Mouse (Mus musculus): ENCODE measurements around the gene Tfam.

Tfam gene

DNA sequence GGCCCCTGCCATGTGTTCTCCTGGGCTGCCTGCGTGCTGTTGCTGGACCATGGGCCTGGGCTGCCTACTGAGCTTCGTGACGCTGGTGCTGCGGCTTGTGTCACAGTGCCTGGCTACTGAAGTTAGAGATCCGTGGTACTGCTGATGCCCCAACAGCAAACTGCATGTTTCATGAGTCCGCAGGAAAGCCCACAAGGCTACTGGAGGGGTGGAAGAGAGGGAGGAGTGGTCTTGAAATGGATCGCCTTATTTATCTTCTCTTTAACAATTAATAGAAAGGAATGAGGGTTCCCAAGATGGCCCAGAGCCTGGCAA lies at the start of gene Tfam:
Tfam (minus strand) TSS at position 41 of the 315 bp plus-strand sequence.
- no peak for DNase-seq (ENCODE audit: low read depth, low spot score)

DNA sequence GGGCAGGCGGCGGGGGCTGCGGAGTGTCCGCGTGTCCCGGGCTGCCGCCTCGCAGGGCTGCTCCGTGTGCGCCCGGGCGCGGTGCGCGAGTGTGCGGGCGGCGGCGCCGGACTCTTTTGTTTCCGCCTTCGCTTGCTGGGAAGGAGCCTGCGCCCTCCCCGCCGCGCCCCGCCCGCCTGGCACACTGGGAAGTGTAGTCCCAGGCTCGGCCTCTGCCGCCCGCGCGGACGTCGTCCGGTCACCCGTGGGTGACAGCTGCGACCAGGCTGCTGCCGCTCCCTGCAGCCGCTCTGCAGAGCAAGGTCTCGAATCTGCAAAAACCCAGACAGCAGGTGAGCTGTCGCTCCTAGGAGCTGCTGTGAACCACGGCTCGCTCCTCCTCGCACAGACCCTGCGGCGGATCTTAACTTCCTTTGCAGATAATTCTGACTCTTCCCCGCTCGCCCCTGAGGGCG lies 47.1 kb upstream of the Tfam start, which contains the start of gene Ube2d1:
Ube2d1 (minus strand) TSS at position 137 of the 455 bp plus-strand sequence.
- peak; percentile 66 for DNase-seq (ENCODE audit: low read depth, low spot score)

DNA sequence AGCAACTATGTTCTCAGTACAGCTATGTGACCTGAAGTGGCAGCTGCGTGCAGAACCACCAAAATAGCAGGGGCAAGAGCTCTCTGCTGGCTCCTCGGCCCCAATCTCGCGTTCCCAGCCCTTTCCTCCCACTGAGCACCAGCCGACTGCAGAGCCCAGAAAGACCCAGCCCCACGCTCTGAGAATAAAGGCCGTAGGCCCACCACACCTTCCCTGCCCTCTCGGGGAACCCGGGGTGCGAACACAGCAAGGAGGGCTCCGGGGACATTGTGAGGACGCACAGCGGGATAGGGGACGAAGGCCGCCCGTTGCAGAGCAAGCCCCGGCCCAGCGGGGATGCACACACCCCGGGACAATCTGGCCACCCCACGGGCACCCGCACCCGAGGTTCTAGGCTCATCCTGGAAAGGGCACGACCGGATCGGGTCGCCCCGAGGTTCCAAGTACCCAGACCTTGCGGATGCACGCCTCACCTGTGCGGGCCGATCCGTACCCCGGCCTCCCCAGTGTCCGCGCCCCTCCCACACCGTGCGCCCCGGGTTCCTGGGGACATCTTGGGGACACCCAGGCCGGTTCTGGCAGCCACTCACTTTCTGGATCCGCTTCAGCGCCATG lies 46.5 kb upstream of the Tfam start:
- DNase-seq (ENCODE audit: low read depth, low spot score) = peak; percentile 46

DNA sequence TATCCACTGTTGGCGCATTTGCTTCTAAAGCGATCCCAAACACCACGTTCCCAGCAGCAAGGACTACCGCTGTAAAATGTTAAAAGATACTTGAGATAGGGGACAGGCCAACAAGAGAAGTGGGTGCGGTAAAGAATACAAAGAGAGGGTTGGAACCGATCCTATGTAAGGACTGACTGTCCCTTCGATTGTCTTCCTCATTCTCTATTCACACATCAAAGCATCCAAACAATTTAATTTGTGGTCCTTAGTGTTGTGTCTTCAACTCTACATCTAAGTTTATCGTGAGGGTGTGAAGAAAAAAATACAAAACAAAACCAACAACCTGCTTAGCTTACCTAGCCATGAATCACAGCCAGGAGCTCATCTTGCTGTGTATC lies 46.0 kb upstream of the Tfam start:
- no peak for DNase-seq (ENCODE audit: low read depth, low spot score)

- DNase-seq (ENCODE audit: low read depth, low spot score) = no peak
Measured at GRCm38 (mm10) chr10:71273008-71273739, 35.1 kb upstream of the Tfam start.

GRCm38 (mm10) chr10:71267973-71268372 lies 29.9 kb upstream of the Tfam start:
- no peak for DNase-seq (ENCODE audit: low read depth, low spot score)

DNA sequence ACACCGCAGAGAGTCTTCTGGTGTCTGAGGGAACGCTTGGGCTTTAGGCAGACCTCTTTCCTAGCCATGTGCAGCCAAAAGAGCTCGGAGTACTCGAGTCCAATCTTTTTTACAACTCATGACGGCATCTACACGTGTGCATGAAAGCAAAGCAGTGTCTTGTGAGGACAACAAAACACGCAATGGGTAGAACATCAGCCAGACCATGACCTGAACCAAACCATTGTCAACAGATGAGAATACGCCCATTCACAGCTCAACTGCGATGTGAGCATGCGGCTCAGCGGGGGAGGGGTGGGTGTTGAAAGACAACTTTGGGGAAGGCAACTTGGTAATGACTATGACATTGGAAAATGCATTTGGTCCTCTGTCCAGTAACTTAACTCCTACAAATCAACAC lies 29.4 kb upstream of the Tfam start:
- DNase-seq (ENCODE audit: low read depth, low spot score) = no peak

GRCm38 (mm10) chr10:71265067-71265466 lies 27.0 kb upstream of the Tfam start:
- DNase-seq (ENCODE audit: low read depth, low spot score) = no peak

GRCm38 (mm10) chr10:71261637-71262036 lies 23.6 kb upstream of the Tfam start:
- DNase-seq (ENCODE audit: low read depth, low spot score) = no peak

DNA sequence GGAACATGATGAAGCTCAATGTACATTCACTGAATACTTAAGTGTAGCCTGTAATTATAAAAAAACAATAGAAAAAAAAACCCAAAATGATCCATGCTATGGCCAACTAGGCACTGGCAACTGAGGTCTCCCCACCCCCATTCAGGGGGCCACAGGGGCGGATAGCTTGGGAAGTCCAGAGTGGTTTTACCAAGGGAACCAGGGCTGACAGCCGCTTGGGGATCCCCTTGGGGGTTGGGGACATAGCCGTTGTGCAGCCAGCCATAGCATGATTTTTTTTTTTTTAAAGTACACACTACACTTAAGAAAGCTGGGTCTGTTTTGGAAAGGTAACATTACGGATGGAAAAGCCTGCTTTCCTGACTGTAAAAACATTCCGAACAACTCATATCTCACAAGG lies 20.9 kb upstream of the Tfam start:
- DNase-seq (ENCODE audit: low read depth, low spot score) = no peak

DNA sequence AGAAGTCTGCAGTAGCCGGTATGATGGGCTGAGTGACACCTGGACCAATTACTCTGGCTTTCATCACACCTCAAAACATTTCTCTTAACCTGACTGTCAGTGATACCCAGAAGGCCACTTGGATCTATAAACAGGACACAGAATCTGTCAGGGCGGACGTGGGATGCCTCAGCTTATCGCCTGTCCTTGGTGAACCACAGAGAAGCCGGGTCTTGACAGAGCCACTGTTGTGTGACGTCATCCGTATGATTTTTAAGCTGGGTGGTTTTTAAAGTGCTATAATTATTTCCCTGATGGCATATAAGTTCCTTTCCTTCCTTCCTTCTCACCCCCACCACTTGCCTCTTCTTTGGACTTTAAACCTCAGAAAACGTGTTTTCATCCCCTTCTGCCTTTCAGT lies 20.4 kb upstream of the Tfam start:
- DNase-seq (ENCODE audit: low read depth, low spot score) = no peak

GRCm38 (mm10) chr10:71253147-71253546 lies 15.1 kb upstream of the Tfam start:
- DNase-seq (ENCODE audit: low read depth, low spot score) = no peak

GRCm38 (mm10) chr10:71252421-71252820 lies 14.3 kb upstream of the Tfam start:
- no peak for DNase-seq (ENCODE audit: low read depth, low spot score)

DNA sequence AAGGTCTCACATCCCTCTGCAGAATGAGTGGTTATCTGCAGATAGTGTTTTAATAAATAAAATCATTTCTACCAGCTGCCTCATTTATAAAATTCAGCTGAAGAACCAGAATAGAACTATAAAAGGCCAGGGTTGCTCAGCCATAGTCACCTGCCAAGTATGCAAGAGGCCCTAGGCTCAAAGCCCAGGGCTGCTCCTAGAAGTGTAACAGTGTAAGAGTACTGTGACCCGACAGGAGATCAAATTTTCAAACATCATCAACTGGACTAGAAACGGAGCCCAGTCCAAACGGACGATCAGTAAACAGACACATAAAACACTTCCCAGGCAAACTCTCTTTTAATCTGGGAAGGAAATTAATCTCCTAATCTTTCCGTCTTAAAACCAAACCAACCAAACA lies 13.8 kb upstream of the Tfam start:
- no peak for DNase-seq (ENCODE audit: low read depth, low spot score)

GRCm38 (mm10) chr10:71251256-71251655 lies 13.2 kb upstream of the Tfam start:
- no peak for DNase-seq (ENCODE audit: low read depth, low spot score)

DNA sequence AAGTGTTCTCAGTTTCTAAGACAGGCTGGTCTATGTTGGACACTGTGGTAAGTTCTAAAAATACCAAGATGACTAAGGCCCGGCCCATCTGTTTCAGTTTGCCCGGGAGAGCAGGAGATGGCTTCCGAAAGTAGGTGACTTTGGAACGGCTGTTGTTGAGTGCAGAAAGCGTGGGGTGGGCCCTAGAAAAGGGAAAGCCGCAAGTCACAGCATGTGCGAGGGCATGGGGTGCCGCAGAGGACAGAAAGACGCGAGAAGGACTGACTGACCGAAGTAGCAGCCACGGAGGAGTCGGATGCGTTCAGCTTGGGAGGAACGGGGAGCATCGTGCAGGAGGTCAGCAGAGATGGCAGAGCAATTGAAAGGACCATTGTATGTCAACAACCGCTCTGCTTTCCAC lies 12.4 kb upstream of the Tfam start:
- no peak for DNase-seq (ENCODE audit: low read depth, low spot score)

GRCm38 (mm10) chr10:71249086-71249880 lies 11.2 kb upstream of the Tfam start:
- no peak for DNase-seq (ENCODE audit: low read depth, low spot score)

- no peak for DNase-seq (ENCODE audit: low read depth, low spot score)
Measured at GRCm38 (mm10) chr10:71246956-71247355, 8.9 kb upstream of the Tfam start.

- no peak for DNase-seq (ENCODE audit: low read depth, low spot score)
Measured at GRCm38 (mm10) chr10:71239479-71240120, 1.5 kb upstream of the Tfam start.

DNA sequence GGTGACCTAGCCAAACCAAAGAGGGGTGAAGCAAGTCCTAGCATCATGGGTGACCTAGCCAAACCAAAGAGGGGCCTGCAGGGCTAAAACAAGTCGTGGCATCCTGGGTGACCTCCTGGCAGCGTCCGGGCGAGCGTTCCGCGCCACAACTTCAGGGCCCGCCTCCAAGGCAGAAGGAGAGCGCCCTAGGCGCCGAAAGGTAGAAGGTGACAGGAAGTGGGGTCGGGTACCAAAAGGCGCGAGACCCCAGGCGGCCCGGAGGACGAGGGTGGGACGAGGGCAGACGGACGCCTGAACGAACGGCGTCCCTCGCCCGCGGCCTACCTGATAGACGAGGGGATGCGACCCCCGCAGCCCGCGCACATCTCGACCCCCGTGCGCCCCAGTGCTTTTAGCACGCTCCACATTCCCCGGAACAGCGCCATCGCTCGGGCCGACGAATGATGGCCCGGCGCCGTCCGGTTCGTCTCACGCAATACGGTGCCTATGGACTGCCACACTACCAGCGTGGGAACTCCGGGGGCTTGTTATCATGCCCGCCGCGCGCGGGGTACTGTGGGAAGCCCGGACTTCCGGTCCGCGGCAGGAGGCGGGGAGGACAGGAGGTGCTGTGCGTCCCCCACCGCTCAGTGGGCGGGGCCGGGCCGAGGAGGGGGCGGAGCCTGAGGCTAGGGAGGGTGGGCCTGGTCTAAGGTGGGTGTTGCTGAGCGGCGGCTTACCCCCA lies 402 bp downstream of the Tfam start:
- DNase-seq (ENCODE audit: low read depth, low spot score) = peak; percentile 94

GRCm38 (mm10) chr10:71234071-71234470 lies 4.0 kb downstream of the Tfam start:
- DNase-seq (ENCODE audit: low read depth, low spot score) = no peak

Data from forelimb bud, embryonic 11.5 days (tissue).